Mouse (Mus musculus): ENCODE results near the gene Nr2c2ap.

GRCm38 (mm10) chr8:70166504-70167110 is 35.5 kb downstream of the Nr2c2ap start:
- peak; percentile 94 for TF ChIP-seq CTCF (IDR thresholded peaks at IDR 0.05; ENCODE audit: low read depth, low read length)
- no peak for TF ChIP-seq POLR2A (IDR thresholded peaks at IDR 0.05; ENCODE audit: insufficient read depth, low read length)
- no peak for TF ChIP-seq EP300 (IDR thresholded peaks at IDR 0.05; ENCODE audit: insufficient read depth, low read depth, low read length)
